Mouse (Mus musculus) mesoderm, embryonic 11.5 days (tissue): Measurements from ENCODE around the gene Rsrc2.

Experiments
- DNase-seq: peaks from one replicate; pipeline ENCODE4 v3.0.0-alpha.2; 2012; ENCODE audit warnings: low read depth, low spot score

Gene Rsrc2

GRCm38 (mm10) chr5:123696961-123697360 is 52.3 kb downstream of the Rsrc2 start:
- DNase-seq = no peak

- no peak for DNase-seq
Observed at GRCm38 (mm10) chr5:123696244-123696643, 53.0 kb downstream of the Rsrc2 start.

- no peak for DNase-seq
Observed at GRCm38 (mm10) chr5:123694468-123694867, 54.7 kb downstream of the Rsrc2 start.

- DNase-seq = peak; percentile 55
Observed at GRCm38 (mm10) chr5:123684221-123685144, 64.7 kb downstream of the Rsrc2 start, which contains the start of gene Clip1. Gene Clip1 (minus strand): TSS chr5:123684618.

GRCm38 (mm10) chr5:123683377-123684220 is 65.6 kb downstream of the Rsrc2 start:
- DNase-seq = peak; percentile 57

- DNase-seq = peak; percentile 62
Observed at GRCm38 (mm10) chr5:123683043-123683376, 66.2 kb downstream of the Rsrc2 start.

- no peak for DNase-seq
Observed at GRCm38 (mm10) chr5:123682372-123682771, 66.8 kb downstream of the Rsrc2 start.

- no peak for DNase-seq
Observed at GRCm38 (mm10) chr5:123679546-123680263, 69.5 kb downstream of the Rsrc2 start.

GRCm38 (mm10) chr5:123679106-123679505 is 70.1 kb downstream of the Rsrc2 start:
- no peak for DNase-seq
